ENCODE assay signal across 8 mouse cellular contexts in the genomic region with DNA sequence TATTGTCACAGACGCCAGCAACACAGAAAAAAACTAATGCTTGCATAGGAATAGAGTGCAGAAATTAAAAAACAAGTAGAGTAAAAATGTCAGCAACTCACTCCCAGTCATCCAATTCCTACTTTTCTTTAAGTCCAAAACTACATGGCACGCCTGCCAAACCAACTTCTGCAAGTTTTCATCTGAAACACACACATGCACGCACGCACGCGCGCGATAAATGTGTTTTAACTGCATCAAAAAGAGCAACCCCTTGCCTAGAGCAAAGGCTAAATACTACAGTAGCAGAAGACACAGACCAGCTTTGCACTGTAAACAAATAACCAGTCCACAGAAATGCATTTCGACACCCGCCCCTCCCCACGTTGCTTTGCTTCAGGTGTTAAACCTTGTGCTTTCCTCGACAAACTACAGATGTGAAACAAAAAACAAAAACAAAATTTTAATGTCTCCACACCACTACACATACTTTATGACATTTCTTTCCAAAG. TPM values are rescaled to one million over a fixed set of nuclear protein-coding genes. Genes with fewer than 3 reads are reported as not detected.
DNase-seq lines count a peak whose midpoint lies in the region; ATAC-seq and TF ChIP-seq lines count a peak whose summit lies in the region.

No protein-coding gene starts in this region.

- no peak overlapping the region for H3K4me3 ChIP-seq in kidney, postnatal 0 days (replicated peaks; ENCODE audit: low read depth, low read length)
- H3K4me3 ChIP-seq in embryonic facial prominence, embryonic 12.5 days, result no peak overlapping the region
- peak overlapping the region; percentile 50; the same call in 1 of the 2 replicates for H3K4me3 ChIP-seq in hindbrain, embryonic 11.5 days (ENCODE audit: low read depth, low read length)
- H3K4me3 ChIP-seq in midbrain, embryonic 12.5 days, result no peak overlapping the region

- 67% methylated on average over 12 of the region's 12 CpGs for WGBS in kidney, postnatal 0 days
- 86% methylated on average over 12 of the region's 12 CpGs for WGBS in embryonic facial prominence, embryonic 12.5 days
- 91% methylated on average over 12 of the region's 12 CpGs for WGBS in hindbrain, embryonic 11.5 days
- 94% methylated on average over 12 of the region's 12 CpGs for WGBS in midbrain, embryonic 12.5 days

- no peaks in the 10 kb centered on the region for H3K27me3 ChIP-seq in kidney, postnatal 0 days (ENCODE audit: insufficient read depth, low read length)
- H3K27me3 ChIP-seq in embryonic facial prominence, embryonic 12.5 days, result no peaks in the 10 kb centered on the region
- no peaks in the 10 kb centered on the region for H3K27me3 ChIP-seq in hindbrain, embryonic 11.5 days (ENCODE audit: control insufficient read depth, insufficient read depth, low read length)
- no peaks in the 10 kb centered on the region for H3K27me3 ChIP-seq in midbrain, embryonic 12.5 days

- H3K9ac ChIP-seq in kidney, postnatal 0 days (ENCODE audit: low read depth, low read length), result no peak overlapping the region
- no peak overlapping the region for H3K9ac ChIP-seq in embryonic facial prominence, embryonic 12.5 days
- H3K9ac ChIP-seq in hindbrain, embryonic 11.5 days (ENCODE audit: low read depth, low read length), result no peak overlapping the region
- peak overlapping the region; percentile 76; the same call in 1 of the 2 replicates for H3K9ac ChIP-seq in midbrain, embryonic 12.5 days (replicated peaks)

- peaks cover 23% of the 10 kb centered on the region; the same call in 1 of the 2 replicates for H3K4me1 ChIP-seq in kidney, postnatal 0 days (replicated peaks; ENCODE audit: insufficient read depth, low read length)
- peaks cover 14% of the 10 kb centered on the region for H3K4me1 ChIP-seq in embryonic facial prominence, embryonic 12.5 days
- no peaks in the 10 kb centered on the region for H3K4me1 ChIP-seq in hindbrain, embryonic 11.5 days (replicated peaks; ENCODE audit: control insufficient read depth, insufficient read depth, low read length)
- peaks cover 13% of the 10 kb centered on the region; the same call in 1 of the 2 replicates for H3K4me1 ChIP-seq in midbrain, embryonic 12.5 days

- H3K9me3 ChIP-seq in kidney, postnatal 0 days (replicated peaks; ENCODE audit: low read length), result no peaks in the 10 kb centered on the region
- H3K9me3 ChIP-seq in embryonic facial prominence, embryonic 12.5 days, result no peaks in the 10 kb centered on the region
- H3K9me3 ChIP-seq in hindbrain, embryonic 11.5 days (ENCODE audit: control insufficient read depth, low read length), result no peaks in the 10 kb centered on the region
- H3K9me3 ChIP-seq in midbrain, embryonic 12.5 days, result no peaks in the 10 kb centered on the region

- no peak for TF ChIP-seq CTCF in kidney, postnatal 0 days (IDR thresholded peaks at IDR 0.05; ENCODE audit: low read depth)

- DNase-seq in kidney, postnatal 0 days (ENCODE audit: low spot score), result peak; percentile 43
- no peak for DNase-seq in kidney, adult 18-20 months
- DNase-seq in hindbrain, embryonic 11.5 days (ENCODE audit: low spot score), result no peak
- no peak for DNase-seq in ovary, postnatal 14 days (ENCODE audit: low spot score)
- no peak for DNase-seq in adrenal gland, adult 8-10 months
- DNase-seq in gastrocnemius, adult 8-10 months (ENCODE audit: low spot score in 2 of 2), result no peak

- H3K27ac ChIP-seq in kidney, postnatal 0 days, result peak overlapping the region; percentile 88; the same call in 1 of the 2 replicates
- no peak overlapping the region for H3K27ac ChIP-seq in embryonic facial prominence, embryonic 12.5 days
- peak overlapping the region; percentile 67 for H3K27ac ChIP-seq in hindbrain, embryonic 11.5 days (ENCODE audit: low read depth, low read length)
- peak overlapping the region; percentile 84; the same call in 1 of the 2 replicates for H3K27ac ChIP-seq in midbrain, embryonic 12.5 days (replicated peaks)

- ATAC-seq in kidney, postnatal 0 days (replicated peaks; ENCODE audit: low FRiP score, low read depth), result no peak
- ATAC-seq in embryonic facial prominence, embryonic 12.5 days (ENCODE audit: insufficient number of reproducible peaks, insufficient read depth, low FRiP score, low TSS enrichment), result no peak
- no peak for ATAC-seq in hindbrain, embryonic 11.5 days (ENCODE audit: low FRiP score)
- ATAC-seq in midbrain, embryonic 12.5 days (ENCODE audit: low FRiP score, low read depth), result no peak

- no peaks in the 10 kb centered on the region for H3K36me3 ChIP-seq in kidney, postnatal 0 days (ENCODE audit: insufficient read depth, low read length)
- no peaks in the 10 kb centered on the region for H3K36me3 ChIP-seq in embryonic facial prominence, embryonic 12.5 days
- H3K36me3 ChIP-seq in hindbrain, embryonic 11.5 days (ENCODE audit: control insufficient read depth, insufficient read depth, low read length), result no peaks in the 10 kb centered on the region
- H3K36me3 ChIP-seq in midbrain, embryonic 12.5 days, result no peaks in the 10 kb centered on the region

- peak overlapping the region; percentile 66; the same call in 1 of the 2 replicates for H3K4me2 ChIP-seq in kidney, postnatal 0 days (ENCODE audit: low read length)
- H3K4me2 ChIP-seq in embryonic facial prominence, embryonic 12.5 days (replicated peaks), result peak overlapping the region; percentile 74
- H3K4me2 ChIP-seq in hindbrain, embryonic 11.5 days (replicated peaks; ENCODE audit: low read depth, low read length), result no peak overlapping the region; the same call in 1 of the 2 replicates
- H3K4me2 ChIP-seq in midbrain, embryonic 12.5 days (replicated peaks), result peak overlapping the region; percentile 75; the same call in 1 of the 2 replicates

RNA-seq across cellular contexts. Expression of gene Insr, which starts 59.5 kb away (rescaled TPM):
- 26.5 and 27.2 TPM in 2 replicates for polyA plus RNA-seq in kidney, postnatal 0 days (2015; fragmentation: Nextera tagmentation; extraction: Ambion mirVana)
- polyA plus RNA-seq in embryonic facial prominence, embryonic 12.5 days (2016; fragmentation: Nextera tagmentation; extraction: Ambion mirVana), result 38.1 and 39.6 TPM in 2 replicates
- 41.1 and 49.3 TPM in 2 replicates for polyA plus RNA-seq in hindbrain, embryonic 11.5 days (2014; fragmentation: Nextera tagmentation; extraction: Ambion mirVana)
- polyA plus RNA-seq in midbrain, embryonic 12.5 days (2016; fragmentation: Nextera tagmentation; extraction: Ambion mirVana), result 46.5 and 46.7 TPM in 2 replicates
- 100 to 1,000 TPM; 139 to 174 (median 151) TPM for total RNA-seq in adrenal gland, adult 8-10 months (2022)
- total RNA-seq in gastrocnemius, adult 8-10 months (2022), result 10 to 100 TPM; 60.4 to 66.9 (median 64.0) TPM
